Mouse (Mus musculus) monocyte, adult 59 days (primary cell): ENCODE results near the gene Prol1. TPM values are rescaled to one million over a fixed set of nuclear protein-coding genes. Genes with fewer than 3 reads are reported as not detected.

Experiments
- total RNA-seq, 2 experiments: library from RNA; stranded (reverse); gene quantifications; one replicate each; pipeline ENCODE4 v1.2.4; 2023

The Prol1 gene
- total RNA-seq, result not detected

DNA sequence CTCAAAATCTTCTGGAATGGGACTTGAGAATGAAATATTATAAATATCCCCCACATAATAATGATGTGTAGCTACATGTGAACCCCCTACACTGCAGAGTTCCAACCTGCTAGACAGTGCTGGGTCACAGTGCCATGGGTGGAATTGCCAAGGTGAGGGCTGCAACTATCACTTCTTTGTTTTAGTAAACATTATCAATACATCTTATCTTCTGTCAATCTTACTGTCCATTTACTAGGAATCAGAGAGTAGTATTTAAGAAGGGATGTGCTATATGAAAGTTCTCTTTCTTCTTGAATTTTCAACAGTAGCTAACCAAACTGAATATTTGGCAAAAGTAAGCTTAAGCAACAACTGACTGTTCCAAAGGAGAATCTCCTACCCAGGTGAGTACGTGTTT, at the start of gene Prol1:
Prol1 (plus strand) TSS at position 301 of the 400 bp plus-strand sequence.

DNA sequence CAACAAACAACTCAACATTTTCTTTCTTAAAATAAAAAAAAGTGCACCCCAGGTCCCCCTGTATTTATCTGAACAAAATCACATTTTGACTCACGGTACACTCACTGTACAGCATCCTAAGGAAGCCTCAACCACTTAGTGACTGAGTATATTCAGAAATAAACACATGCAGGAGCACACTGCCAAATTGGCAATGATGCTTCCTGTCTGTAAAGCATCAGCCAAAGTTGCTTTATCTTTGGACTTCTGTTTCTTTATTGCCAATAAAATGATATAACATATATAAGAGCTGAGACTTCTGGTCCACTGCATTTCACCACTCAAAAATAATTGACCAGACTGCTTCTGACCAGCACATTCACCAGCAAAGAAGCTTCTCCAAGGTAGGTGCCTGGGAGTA, 48.5 kb upstream of the Prol1 start, which contains the start of gene Gm7714:
Gm7714 (plus strand) TSS at position 301 of the 400 bp plus-strand sequence.

DNA sequence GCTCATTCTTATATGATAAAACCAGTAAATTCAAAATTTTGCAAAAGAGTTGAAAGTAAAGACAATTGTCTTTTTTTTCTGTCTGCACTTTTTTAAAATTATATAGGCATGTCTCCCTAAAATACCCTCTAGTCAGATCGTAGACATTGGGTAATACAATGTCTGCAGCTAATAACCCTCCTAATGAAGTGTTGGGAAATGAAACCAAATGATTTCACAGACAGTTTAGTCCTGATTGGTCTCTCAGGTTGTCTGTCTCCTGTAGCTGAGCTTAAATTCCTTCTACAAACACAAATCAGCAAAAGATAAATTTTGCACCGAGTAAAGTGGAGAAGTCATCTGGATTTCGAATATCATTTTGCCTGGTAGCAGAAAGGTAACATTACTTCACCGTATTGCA, 58.7 kb downstream of the Prol1 start, which contains the start of gene Amtn:
Amtn (plus strand) TSS at position 301 of the 400 bp plus-strand sequence.

Other genes with a start within 250 kb of the Prol1 start
- not detected for gene Smr2, start 230.8 kb upstream of the Prol1 start, total RNA-seq
- gene Gm11116, start 205.8 kb upstream of the Prol1 start, total RNA-seq, result not detected
- not detected for gene Gm11115, start 163.2 kb upstream of the Prol1 start, total RNA-seq
- not detected for gene Gm7714, start 48.4 kb upstream of the Prol1 start, total RNA-seq
- gene Amtn, start 58.8 kb downstream of the Prol1 start, total RNA-seq, result not detected
- not detected for gene Ambn, start 138.7 kb downstream of the Prol1 start, total RNA-seq
- gene Enam, start 170.7 kb downstream of the Prol1 start, total RNA-seq, result not detected
- gene Jchain, start 210.6 kb downstream of the Prol1 start, total RNA-seq, result 100 to 1,000 TPM in 1 of 2 experiments, 10 to 100 TPM in 1; 37.5 to 119 TPM
- 10 to 100 TPM; 42.1 to 49.3 TPM for gene Utp3, start 237.2 kb downstream of the Prol1 start, total RNA-seq
- gene Rufy3, start 247.7 kb downstream of the Prol1 start, total RNA-seq, result 10 to 100 TPM; 33.7 to 38.0 TPM